Comparison of ENCODE assay signal across 7 mouse cellular contexts in the genomic region with DNA sequence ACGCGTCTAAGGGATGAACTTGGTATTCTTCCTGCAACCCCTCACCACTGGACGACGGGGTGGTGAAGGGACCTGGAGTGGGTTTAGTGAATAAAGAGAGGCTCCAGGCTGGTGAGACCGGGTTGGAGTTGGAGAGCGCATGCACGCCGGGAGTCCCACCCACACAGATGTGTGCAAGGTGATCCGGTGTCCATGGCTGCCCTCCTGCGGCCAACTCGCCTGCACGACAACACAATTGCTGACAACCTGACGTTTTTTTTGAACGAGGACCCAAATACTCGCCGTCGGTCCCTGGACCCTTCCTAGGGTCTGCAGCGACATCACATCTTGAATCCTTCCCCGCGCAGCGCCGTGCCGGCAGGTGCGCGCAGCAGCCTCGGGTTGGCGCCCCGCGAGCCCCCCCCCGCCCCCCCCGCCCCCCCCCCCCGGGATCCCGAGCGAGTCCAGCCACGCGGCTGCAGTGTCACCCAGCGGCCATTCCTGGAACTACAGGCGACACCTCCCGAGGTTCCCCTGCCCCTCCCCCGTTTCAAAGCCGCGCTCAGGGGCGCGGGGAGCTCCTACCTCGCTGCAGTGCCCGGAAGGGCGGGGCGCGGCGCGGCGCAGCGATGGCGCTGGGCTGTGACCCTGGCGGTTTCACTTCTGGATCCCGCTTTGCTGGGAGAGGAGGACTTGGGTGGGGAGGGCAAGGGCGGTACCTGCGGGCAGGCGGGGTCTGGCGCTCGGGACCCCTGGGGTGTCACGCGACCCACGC. TPM values are rescaled to one million over a fixed set of nuclear protein-coding genes. Genes with fewer than 3 reads are reported as not detected.
DNase-seq lines count a peak whose midpoint lies in the region; ATAC-seq lines count a peak whose summit lies in the region.

No protein-coding gene starts in this region.

- peak overlapping the region; percentile 83 for H3K4me2 ChIP-seq in limb, embryonic 12.5 days
- H3K4me2 ChIP-seq in midbrain, embryonic 14.5 days (ENCODE audit: low read length), result peak overlapping the region; percentile 65

- peaks cover 39% of the 10 kb centered on the region for H3K27me3 ChIP-seq in limb, embryonic 12.5 days
- peaks cover 22% of the 10 kb centered on the region for H3K27me3 ChIP-seq in midbrain, embryonic 14.5 days (ENCODE audit: control insufficient read depth, insufficient read depth, low read length)

- H3K9me3 ChIP-seq in limb, embryonic 12.5 days, result no peaks in the 10 kb centered on the region
- no peaks in the 10 kb centered on the region for H3K9me3 ChIP-seq in midbrain, embryonic 14.5 days (ENCODE audit: control insufficient read depth, low read length)

- under 1% methylated on average over 44 of the region's 64 CpGs for WGBS in limb, embryonic 12.5 days
- WGBS in midbrain, embryonic 14.5 days, result under 1% methylated on average over 58 of the region's 64 CpGs

- H3K36me3 ChIP-seq in limb, embryonic 12.5 days, result no peaks in the 10 kb centered on the region
- no peaks in the 10 kb centered on the region for H3K36me3 ChIP-seq in midbrain, embryonic 14.5 days (ENCODE audit: control insufficient read depth, insufficient read depth, low read length)

- DNase-seq in adrenal gland, adult 8-10 months, result peak; percentile 61
- DNase-seq in embryo, embryonic 11.5 days (ENCODE audit: low read depth, low spot score), result peak; percentile 80
- DNase-seq in heart, adult 18-20 months, result peak; percentile 85 to 91
- DNase-seq in kidney, adult 18-20 months, result peak; percentile 89
- DNase-seq in midbrain, embryonic 14.5 days, result peak; percentile 95
- DNase-seq in spleen, adult 12 weeks (ENCODE audit: low spot score), result peak; percentile 84

- peak; percentile 75 for ATAC-seq in limb, embryonic 12.5 days (ENCODE audit: insufficient number of reproducible peaks, insufficient read depth, low FRiP score, low TSS enrichment, low read depth)
- ATAC-seq in midbrain, embryonic 14.5 days (ENCODE audit: low FRiP score, low TSS enrichment), result peak; percentile 83

- H3K9ac ChIP-seq in limb, embryonic 12.5 days (replicated peaks), result peak overlapping the region; percentile 66
- H3K9ac ChIP-seq in midbrain, embryonic 14.5 days (replicated peaks; ENCODE audit: low read length), result peak overlapping the region; percentile 64

- H3K4me3 ChIP-seq in limb, embryonic 12.5 days (replicated peaks), result peak overlapping the region; percentile 61
- H3K4me3 ChIP-seq in midbrain, embryonic 14.5 days (replicated peaks; ENCODE audit: low read depth, low read length), result peak overlapping the region; percentile 54

- peak overlapping the region; percentile 45 for H3K27ac ChIP-seq in limb, embryonic 12.5 days
- H3K27ac ChIP-seq in midbrain, embryonic 14.5 days (replicated peaks; ENCODE audit: low read depth, low read length), result peak overlapping the region; percentile 81

- H3K4me1 ChIP-seq in limb, embryonic 12.5 days (replicated peaks), result peaks cover 18% of the 10 kb centered on the region
- H3K4me1 ChIP-seq in midbrain, embryonic 14.5 days (ENCODE audit: control insufficient read depth, insufficient read depth, low read length), result peaks cover 9% of the 10 kb centered on the region; the same call in 1 of the 2 replicates

RNA-seq across cellular contexts. Expression of gene Grb7, which starts 11.3 kb away (rescaled TPM):
- under 1 TPM in 3 of 4 experiments, not detected in 1; 0.13 to 0.70 (median 0.42) TPM for total RNA-seq in adrenal gland, adult 8-10 months (2022)
- under 1 TPM; 0.21 to 0.30 TPM for total RNA-seq in heart, adult 18-20 months (2021)
- 5.1 and 5.4 TPM in 2 replicates for polyA plus RNA-seq in limb, embryonic 12.5 days (2016; fragmentation: Nextera tagmentation; extraction: Ambion mirVana)
- polyA plus RNA-seq in midbrain, embryonic 14.5 days (2014; fragmentation: Nextera tagmentation; extraction: Ambion mirVana), result 0.58 and 0.67 TPM in 2 replicates

RNA-seq across cellular contexts. Expression of gene Mien1, which starts 18.8 kb away (rescaled TPM):
- 100 to 1,000 TPM in 1 of 4 experiments, 10 to 100 TPM in 3; 78.5 to 100 (median 88.6) TPM for total RNA-seq in adrenal gland, adult 8-10 months (2022)
- 10 to 100 TPM; 63.9 to 65.9 TPM for total RNA-seq in heart, adult 18-20 months (2021)
- polyA plus RNA-seq in limb, embryonic 12.5 days (2016; fragmentation: Nextera tagmentation; extraction: Ambion mirVana), result 74.4 and 79.8 TPM in 2 replicates
- 225 and 280 TPM in 2 replicates for polyA plus RNA-seq in midbrain, embryonic 14.5 days (2014; fragmentation: Nextera tagmentation; extraction: Ambion mirVana)

RNA-seq across cellular contexts. Expression of gene Erbb2, which starts 45.3 kb away (rescaled TPM):
- total RNA-seq in adrenal gland, adult 8-10 months (2022), result 1 to 10 TPM; 4.4 to 6.6 (median 5.1) TPM
- 1 to 10 TPM; 5.6 to 5.9 TPM for total RNA-seq in heart, adult 18-20 months (2021)
- 40.8 and 45.7 TPM in 2 replicates for polyA plus RNA-seq in limb, embryonic 12.5 days (2016; fragmentation: Nextera tagmentation; extraction: Ambion mirVana)
- 6.0 and 7.6 TPM in 2 replicates for polyA plus RNA-seq in midbrain, embryonic 14.5 days (2014; fragmentation: Nextera tagmentation; extraction: Ambion mirVana)

RNA-seq across cellular contexts. Expression of gene Pgap3, which starts 57.3 kb away (rescaled TPM):
- 10 to 100 TPM in 1 of 4 experiments, 1 to 10 TPM in 3; 5.7 to 10.5 (median 7.5) TPM for total RNA-seq in adrenal gland, adult 8-10 months (2022)
- total RNA-seq in heart, adult 18-20 months (2021), result 1 to 10 TPM; 8.1 to 9.1 TPM
- 7.9 and 9.7 TPM in 2 replicates for polyA plus RNA-seq in limb, embryonic 12.5 days (2016; fragmentation: Nextera tagmentation; extraction: Ambion mirVana)
- polyA plus RNA-seq in midbrain, embryonic 14.5 days (2014; fragmentation: Nextera tagmentation; extraction: Ambion mirVana), result 6.4 and 6.9 TPM in 2 replicates

Comparison
In these comparisons a context has a peak if more than half of its experiments do, and no peak if none do; other contexts are left out.
1. Peak in every context shown above with its lines: DNase-seq, ATAC-seq, H3K4me3 ChIP-seq and H3K27ac ChIP-seq.